Mouse (Mus musculus): ENCODE data around the gene Gm49711.

DNA sequence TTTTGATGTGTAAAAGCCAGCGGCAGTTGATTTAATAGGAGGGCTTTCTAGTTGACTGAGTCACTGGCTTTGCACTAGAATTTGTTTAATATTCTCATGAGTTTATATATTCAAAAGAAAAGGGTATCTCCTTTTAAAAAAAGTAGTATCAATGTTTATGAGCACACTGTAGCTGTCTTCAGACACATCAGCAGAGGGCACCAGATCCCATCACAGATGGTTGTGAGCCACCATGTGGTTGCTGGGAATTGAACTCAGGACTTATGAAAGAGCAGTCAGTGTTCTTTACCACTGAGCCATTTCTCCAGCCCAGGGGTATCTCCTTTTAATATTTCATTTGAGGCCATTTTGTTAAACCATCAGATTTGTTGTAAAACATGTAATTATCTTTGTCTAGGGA is 4.7 kb downstream of the Gm49711 start:
- TF ChIP-seq GATA1 (IDR thresholded peaks at IDR 0.05; ENCODE audit: borderline replicate concordance, low read length) (no peak), CTCF (IDR thresholded peaks at IDR 0.05; ENCODE audit: low read depth, low read length) (no peak), TAL1 (conservative IDR thresholded peaks at IDR 0.05; ENCODE audit: low read depth, low read length) (no peak), POLR2AphosphoS5 (IDR thresholded peaks at IDR 0.05; ENCODE audit: insufficient replicate concordance, low read depth, low read length) (no peak), GATA2 (IDR thresholded peaks at IDR 0.05; ENCODE audit: borderline replicate concordance, low read depth, low read length) (no peak)

Measured in G1E (cell line).